Comparison of ENCODE assay signal across 13 mouse cellular contexts in the genomic region with DNA sequence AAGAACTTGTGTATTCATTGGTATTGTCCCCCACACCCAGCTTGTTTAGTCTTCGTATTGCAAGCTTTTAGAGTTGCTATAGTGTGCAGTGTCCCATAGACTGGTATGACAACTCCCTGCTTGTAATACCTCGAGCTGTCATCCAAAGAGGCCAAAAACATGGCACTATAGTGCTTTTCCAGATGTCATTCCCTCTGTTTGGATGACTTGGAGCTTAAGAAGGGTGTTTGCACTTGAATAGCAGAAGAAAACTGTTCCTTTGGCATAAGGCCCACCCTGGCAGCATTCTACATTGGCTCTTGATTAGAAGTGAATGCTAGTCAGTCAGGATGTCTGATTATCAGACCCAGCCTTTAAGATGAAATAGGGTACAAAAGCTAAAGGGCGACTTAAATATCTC. TPM values are rescaled to one million over a fixed set of nuclear protein-coding genes. Genes with fewer than 3 reads are reported as not detected.
A peak's percentile ranks its signal among the peaks of the same experiment; 100 is the strongest.
DNase-seq lines count a peak whose midpoint lies in the region; ATAC-seq lines count a peak whose summit lies in the region.
"Had no signal": no experiment of that assay in that cellular context is flagged by ENCODE, and none has a peak within 500 bp of the region (broad histone marks: within the 10 kb centered on the region; RNA-seq: fewer than 3 reads in every experiment).

No protein-coding gene starts in this region.

- H3K4me3 ChIP-seq in forebrain, embryonic 13.5 days = no peak overlapping the region
- no peak overlapping the region for H3K4me3 ChIP-seq in forebrain, embryonic 11.5 days (ENCODE audit: low read depth, low read length)
- H3K4me3 ChIP-seq: left cerebral cortex, adult 2 months; lung, embryonic 15.5 days; stomach, embryonic 15.5 days had no signal

- H3K4me2 ChIP-seq in forebrain, embryonic 13.5 days = no peak overlapping the region
- H3K4me2 ChIP-seq in forebrain, embryonic 11.5 days (ENCODE audit: low read depth, low read length, severe bottlenecking) = no peak overlapping the region
- H3K4me2 ChIP-seq: lung, embryonic 15.5 days; stomach, embryonic 15.5 days had no signal

- DNase-seq in forebrain, embryonic 11.5 days (ENCODE audit: low spot score) = no peak
- peak; percentile 64 to 68 for DNase-seq in right cerebral cortex, postnatal 10 days (ENCODE audit: low spot score in 2 of 2)
- DNase-seq in right cerebral cortex, postnatal 25 days = no peak
- DNase-seq in heart, postnatal 36 days = peak; percentile 25 to 36
- DNase-seq in liver = no peak
- no peak for DNase-seq in kidney, adult 9 months
- no peak for DNase-seq in kidney, adult 8-10 months
- DNase-seq: kidney, adult 11 months had no signal

- WGBS in forebrain, embryonic 13.5 days = 43% methylated on average over 3 of the region's 3 CpGs
- 81% methylated on average over 3 of the region's 3 CpGs for WGBS in forebrain, embryonic 11.5 days

- no peak overlapping the region for H3K9ac ChIP-seq in forebrain, embryonic 13.5 days
- no peak overlapping the region for H3K9ac ChIP-seq in forebrain, embryonic 11.5 days (ENCODE audit: low read length)
- H3K9ac ChIP-seq: lung, embryonic 15.5 days; stomach, embryonic 15.5 days had no signal

- H3K4me1 ChIP-seq in forebrain, embryonic 13.5 days = peaks cover 41% of the 10 kb centered on the region
- no peaks in the 10 kb centered on the region for H3K4me1 ChIP-seq in forebrain, embryonic 11.5 days (replicated peaks; ENCODE audit: control insufficient read depth, insufficient read depth, low read length)
- H3K4me1 ChIP-seq: stomach, embryonic 15.5 days had no signal

- no peaks in the 10 kb centered on the region for H3K36me3 ChIP-seq in forebrain, embryonic 13.5 days (ENCODE audit: poor library complexity, severe bottlenecking)
- H3K36me3 ChIP-seq in forebrain, embryonic 11.5 days (ENCODE audit: control insufficient read depth, insufficient read depth, low read length) = no peaks in the 10 kb centered on the region
- H3K36me3 ChIP-seq: lung, embryonic 15.5 days; stomach, embryonic 15.5 days had no signal

- intact Hi-C loops in heart, postnatal 36 days (cut with DNase I) = no loop called here

- H3K9me3 ChIP-seq in forebrain, embryonic 13.5 days (replicated peaks) = no peaks in the 10 kb centered on the region
- no peaks in the 10 kb centered on the region for H3K9me3 ChIP-seq in forebrain, embryonic 11.5 days (ENCODE audit: control insufficient read depth, low read length)
- H3K9me3 ChIP-seq: lung, embryonic 15.5 days; stomach, embryonic 15.5 days had no signal

- no peaks in the 10 kb centered on the region for H3K27me3 ChIP-seq in forebrain, embryonic 13.5 days
- H3K27me3 ChIP-seq in forebrain, embryonic 11.5 days (ENCODE audit: control insufficient read depth, insufficient read depth, low read length) = no peaks in the 10 kb centered on the region
- H3K27me3 ChIP-seq: CH12.LX; lung, embryonic 15.5 days; stomach, embryonic 15.5 days had no signal

- peak; percentile 68 for ATAC-seq in forebrain, embryonic 13.5 days
- no peak for ATAC-seq in forebrain, embryonic 11.5 days (replicated peaks; ENCODE audit: low FRiP score)

- peak overlapping the region; percentile 57 for H3K27ac ChIP-seq in forebrain, embryonic 13.5 days
- H3K27ac ChIP-seq in forebrain, embryonic 11.5 days (ENCODE audit: low read depth, low read length) = no peak overlapping the region
- H3K27ac ChIP-seq: left cerebral cortex, adult 2 months; lung, embryonic 15.5 days; stomach, embryonic 15.5 days had no signal

RNA-seq across cellular contexts. Expression of a gene that starts 40.7 kb away (rescaled TPM):
- polyA plus RNA-seq in forebrain, embryonic 13.5 days (2015; fragmentation: Nextera tagmentation; extraction: Ambion mirVana) = 69.4 and 79.1 TPM in 2 replicates
- 69.4 and 71.6 TPM in 2 replicates for polyA plus RNA-seq in forebrain, embryonic 11.5 days (2014; fragmentation: Nextera tagmentation; extraction: Ambion mirVana)
- 10 to 100 TPM; 13.7 to 15.9 TPM for total RNA-seq in heart, postnatal 36 days (2021)

Comparison
In these comparisons a context has a peak if more than half of its experiments do, and no peak if none do; other contexts are left out.
1. DNase-seq: peak in right cerebral cortex, postnatal 10 days (2 of 2) and heart, postnatal 36 days (2 of 2); none in forebrain, embryonic 11.5 days (single experiment), right cerebral cortex, postnatal 25 days (single experiment), liver (single experiment), kidney, adult 9 months (single experiment) and kidney, adult 8-10 months (0 of 2).